Mouse (Mus musculus): ENCODE measurements around the gene Myo18a. TPM values are rescaled to one million over a fixed set of nuclear protein-coding genes. Genes with fewer than 3 reads are reported as not detected.

Gene Myo18a
- total RNA-seq, 1 experiment: 33.3 TPM

DNA sequence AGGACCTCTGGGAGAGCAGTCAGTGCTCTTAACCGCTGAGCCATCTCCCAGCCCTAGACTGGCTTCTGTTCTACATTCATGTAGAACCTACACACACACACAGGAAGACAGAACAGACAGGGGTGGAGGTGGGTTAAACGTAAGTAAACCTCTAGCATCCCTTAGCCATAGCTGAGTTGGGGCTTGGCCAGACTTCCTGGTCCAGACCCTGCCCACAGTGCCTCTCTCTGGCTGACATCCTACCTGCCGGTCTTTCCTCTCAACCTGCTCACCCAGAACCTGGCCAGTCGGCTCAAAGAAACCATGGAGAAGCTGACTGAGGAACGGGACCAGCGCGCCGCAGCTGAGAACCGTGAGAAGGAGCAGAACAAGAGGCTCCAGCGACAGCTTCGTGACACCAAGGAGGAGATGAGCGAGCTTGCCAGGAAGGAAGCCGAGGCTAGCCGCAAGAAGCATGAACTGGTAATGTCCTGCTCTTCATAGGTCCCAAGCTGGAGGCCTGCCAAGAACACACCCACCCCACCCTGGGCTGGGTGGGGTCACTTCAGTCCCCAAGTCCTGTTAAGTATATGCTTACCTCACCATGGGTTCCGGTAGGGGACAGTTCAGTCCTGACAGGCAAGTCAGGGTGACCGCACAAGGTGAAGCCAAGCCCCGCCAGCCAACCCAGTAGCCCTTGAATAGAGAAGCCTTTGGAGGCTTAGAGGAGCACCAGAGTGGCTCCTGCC lies 90.1 kb downstream of the Myo18a start:
- peaks cover 0 to 11% of the 10 kb centered on the region in 2 experiments; a peak in 1 of 4 replicates for H3K4me1 ChIP-seq (ENCODE audit: control insufficient read depth in 2 of 2, insufficient read depth in 2 of 2, low read length in 2 of 2, poor library complexity in 1 of 2)
- H3K27ac ChIP-seq (ENCODE audit: insufficient read depth, low read depth, low read length, poor library complexity, severe bottlenecking): no peak overlapping the region
- in situ Hi-C loops (cut with MboI; ENCODE audit: low sequenced_read_pairs in 2 of 2, unreplicated experiment in 2 of 2): no loop called here

DNA sequence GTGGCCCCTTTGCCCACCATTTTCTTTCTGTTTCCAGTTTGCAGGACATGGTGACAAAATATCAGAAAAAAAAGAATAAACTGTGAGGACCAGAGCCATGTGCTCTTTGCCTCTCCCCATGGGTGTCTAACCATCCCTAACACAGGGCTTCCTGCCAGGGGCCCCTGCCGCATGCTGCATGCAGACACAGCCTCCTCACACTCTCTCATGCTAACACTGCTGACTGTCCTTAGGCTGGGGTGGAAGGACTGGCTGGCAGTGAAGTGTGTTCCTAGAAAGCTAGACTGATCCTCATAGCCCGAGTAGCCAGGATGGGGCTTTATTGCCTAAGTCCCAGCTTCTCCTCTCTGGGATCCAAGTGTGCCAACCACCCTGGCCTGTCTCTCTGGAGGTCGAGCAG lies 91.6 kb downstream of the Myo18a start:
- H3K4me3 ChIP-seq (ENCODE audit: insufficient read depth in 1 of 2, low read depth in 1 of 2, low read length in 2 of 2, poor library complexity in 1 of 2, severe bottlenecking in 1 of 2): no peak overlapping the region
- peaks cover 3 to 16% of the 10 kb centered on the region in 2 experiments; a peak in 1 of 4 replicates for H3K4me1 ChIP-seq (ENCODE audit: control insufficient read depth in 2 of 2, insufficient read depth in 2 of 2, low read length in 2 of 2, poor library complexity in 1 of 2)
- H3K9me3 ChIP-seq (ENCODE audit: control insufficient read depth, insufficient read depth, low read depth, low read length): no peaks in the 10 kb centered on the region
- in situ Hi-C loops (cut with MboI; ENCODE audit: low sequenced_read_pairs in 2 of 2, unreplicated experiment in 2 of 2): no loop called here
- H3K9ac ChIP-seq (ENCODE audit: insufficient read depth, low read depth, low read length, poor library complexity, severe bottlenecking): no peak overlapping the region
- H3K27ac ChIP-seq (ENCODE audit: insufficient read depth, low read depth, low read length, poor library complexity, severe bottlenecking): no peak overlapping the region
- H3K36me3 ChIP-seq (ENCODE audit: control insufficient read depth, insufficient read depth, low read length, poor library complexity, severe bottlenecking): peaks cover 23% of the 10 kb centered on the region
- TF ChIP-seq ZNF384 (IDR thresholded peaks at IDR 0.05; ENCODE audit: low read depth, low read length): no peak
- TF ChIP-seq HCFC1 (IDR thresholded peaks at IDR 0.05; ENCODE audit: borderline replicate concordance, insufficient read depth, low read length): no peak
- TF ChIP-seq CHD2 (IDR thresholded peaks at IDR 0.05; ENCODE audit: low read depth, low read length): no peak
- TF ChIP-seq MAFK (IDR thresholded peaks at IDR 0.05; ENCODE audit: insufficient read depth, low read depth, low read length): no peak
- TF ChIP-seq ZC3H11A (IDR thresholded peaks at IDR 0.05; ENCODE audit: borderline replicate concordance, low read depth, low read length): no peak
- DNase-seq (ENCODE audit: low read depth, low spot score): no peak

More for the DNA sequence above, 90.1 kb downstream of the Myo18a start:
- TF ChIP-seq ZNF384 (IDR thresholded peaks at IDR 0.05; ENCODE audit: low read depth, low read length) (no peak), MAFK (IDR thresholded peaks at IDR 0.05; ENCODE audit: insufficient read depth, low read depth, low read length) (no peak), HCFC1 (IDR thresholded peaks at IDR 0.05; ENCODE audit: borderline replicate concordance, insufficient read depth, low read length) (no peak), ZC3H11A (IDR thresholded peaks at IDR 0.05; ENCODE audit: borderline replicate concordance, low read depth, low read length) (no peak), CHD2 (IDR thresholded peaks at IDR 0.05; ENCODE audit: low read depth, low read length) (no peak)
- Histone ChIP-seq H3K4me3 (ENCODE audit: insufficient read depth in 1 of 2, low read depth in 1 of 2, low read length in 2 of 2, poor library complexity in 1 of 2, severe bottlenecking in 1 of 2) (no peak overlapping the region), H3K9me3 (ENCODE audit: control insufficient read depth, insufficient read depth, low read depth, low read length) (no peaks in the 10 kb centered on the region), H3K9ac (ENCODE audit: insufficient read depth, low read depth, low read length, poor library complexity, severe bottlenecking) (no peak overlapping the region), H3K36me3 (ENCODE audit: control insufficient read depth, insufficient read depth, low read length, poor library complexity, severe bottlenecking) (peaks cover 23% of the 10 kb centered on the region)
- DNase-seq (ENCODE audit: low read depth, low spot score): no peak

DNA sequence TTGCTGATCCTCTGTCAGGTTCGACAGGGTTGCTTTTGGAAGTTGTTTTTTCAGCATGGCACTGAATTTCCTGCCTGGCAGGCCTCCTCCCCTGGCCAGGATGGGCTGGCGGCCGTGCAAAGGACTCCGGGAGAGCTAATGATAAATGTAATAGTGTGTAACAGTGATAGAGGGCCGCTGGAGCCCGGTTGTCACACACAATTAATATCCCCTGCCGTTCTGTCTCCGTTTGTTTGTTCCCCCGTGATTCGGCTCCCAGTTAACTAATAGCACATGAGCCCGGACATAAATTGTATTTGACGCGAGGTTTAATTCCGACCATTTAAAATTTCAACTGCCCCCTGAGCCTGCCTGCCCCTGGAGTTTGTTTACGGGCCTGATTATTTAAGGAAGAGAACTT lies 92.3 kb downstream of the Myo18a start:
- Histone ChIP-seq H3K4me3 (ENCODE audit: insufficient read depth in 1 of 2, low read depth in 1 of 2, low read length in 2 of 2, poor library complexity in 1 of 2, severe bottlenecking in 1 of 2) (no peak overlapping the region), H3K9me3 (ENCODE audit: control insufficient read depth, insufficient read depth, low read depth, low read length) (no peaks in the 10 kb centered on the region), H3K27ac (ENCODE audit: insufficient read depth, low read depth, low read length, poor library complexity, severe bottlenecking) (no peak overlapping the region), H3K36me3 (ENCODE audit: control insufficient read depth, insufficient read depth, low read length, poor library complexity, severe bottlenecking) (peaks cover 17% of the 10 kb centered on the region), H3K9ac (ENCODE audit: insufficient read depth, low read depth, low read length, poor library complexity, severe bottlenecking) (no peak overlapping the region), H3K4me1 (ENCODE audit: control insufficient read depth in 2 of 2, insufficient read depth in 2 of 2, low read length in 2 of 2, poor library complexity in 1 of 2) (peaks cover 5 to 16% of the 10 kb centered on the region in 2 experiments; a peak in 2 of 4 replicates)
- DNase-seq (ENCODE audit: low read depth, low spot score): no peak
- in situ Hi-C loops (cut with MboI; ENCODE audit: low sequenced_read_pairs in 2 of 2, unreplicated experiment in 2 of 2): no loop called here
- TF ChIP-seq MAFK (IDR thresholded peaks at IDR 0.05; ENCODE audit: insufficient read depth, low read depth, low read length) (no peak), CHD2 (IDR thresholded peaks at IDR 0.05; ENCODE audit: low read depth, low read length) (no peak), ZC3H11A (IDR thresholded peaks at IDR 0.05; ENCODE audit: borderline replicate concordance, low read depth, low read length) (no peak), HCFC1 (IDR thresholded peaks at IDR 0.05; ENCODE audit: borderline replicate concordance, insufficient read depth, low read length) (no peak), ZNF384 (IDR thresholded peaks at IDR 0.05; ENCODE audit: low read depth, low read length) (no peak)

DNA sequence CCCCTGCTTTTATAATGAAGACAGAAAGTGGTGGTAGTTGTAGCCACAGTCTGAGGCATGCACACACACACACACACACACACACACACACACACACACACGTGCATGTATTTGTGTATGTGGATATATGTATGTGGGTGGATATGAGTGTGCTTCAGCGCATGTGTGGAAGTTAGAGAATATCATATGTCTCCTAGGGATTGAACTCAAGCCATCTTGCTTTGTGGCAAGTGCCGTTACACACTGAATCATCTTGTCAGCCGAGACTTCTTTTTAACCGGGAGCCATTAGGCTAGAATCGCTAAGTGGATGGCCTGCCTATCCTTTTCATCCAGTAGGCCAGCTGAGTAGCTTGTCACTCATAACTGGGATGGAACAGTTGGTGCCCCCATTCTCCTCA lies 94.0 kb downstream of the Myo18a start:
- Histone ChIP-seq H3K36me3 (ENCODE audit: control insufficient read depth, insufficient read depth, low read length, poor library complexity, severe bottlenecking) (peaks cover 12% of the 10 kb centered on the region), H3K27ac (ENCODE audit: insufficient read depth, low read depth, low read length, poor library complexity, severe bottlenecking) (no peak overlapping the region), H3K9me3 (ENCODE audit: control insufficient read depth, insufficient read depth, low read depth, low read length) (no peaks in the 10 kb centered on the region), H3K4me1 (ENCODE audit: control insufficient read depth in 2 of 2, insufficient read depth in 2 of 2, low read length in 2 of 2, poor library complexity in 1 of 2) (peaks cover 7 to 22% of the 10 kb centered on the region in 2 experiments; a peak in 2 of 4 replicates), H3K9ac (ENCODE audit: insufficient read depth, low read depth, low read length, poor library complexity, severe bottlenecking) (no peak overlapping the region), H3K4me3 (ENCODE audit: insufficient read depth in 1 of 2, low read depth in 1 of 2, low read length in 2 of 2, poor library complexity in 1 of 2, severe bottlenecking in 1 of 2) (no peak overlapping the region)
- no peak for DNase-seq (ENCODE audit: low read depth, low spot score)
- in situ Hi-C loops (cut with MboI; ENCODE audit: low sequenced_read_pairs in 2 of 2, unreplicated experiment in 2 of 2): no loop called here
- TF ChIP-seq ZNF384 (IDR thresholded peaks at IDR 0.05; ENCODE audit: low read depth, low read length) (no peak), CHD2 (IDR thresholded peaks at IDR 0.05; ENCODE audit: low read depth, low read length) (no peak), HCFC1 (IDR thresholded peaks at IDR 0.05; ENCODE audit: borderline replicate concordance, insufficient read depth, low read length) (no peak), ZC3H11A (IDR thresholded peaks at IDR 0.05; ENCODE audit: borderline replicate concordance, low read depth, low read length) (no peak), MAFK (IDR thresholded peaks at IDR 0.05; ENCODE audit: insufficient read depth, low read depth, low read length) (no peak)

Measured in ES-E14 (cell line).